Mouse (Mus musculus) frontal cortex, adult (tissue): Measurements from ENCODE around the gene Mesd.
"Not testable (repeated sequence)": the region's sequence is repeated elsewhere in the genome, so short reads cannot be mapped to it uniquely, and the experiment has no call there.

ENCODE experiments used
- ATAC-seq: cut with Nextera tagmentation; 2 replicates; pipeline ENCODE4 v1.9.2; 2017; ENCODE audit warnings: mild to moderate bottlenecking, moderate library complexity, mixed read lengths; ENCODE audit not compliant: low TSS enrichment

Gene Mesd

GRCm38 (mm10) chr7:83878676-83879448 is 5.4 kb upstream of the Mesd start:
- ATAC-seq, result no peak; the same call in 1 of the 2 replicates

DNA sequence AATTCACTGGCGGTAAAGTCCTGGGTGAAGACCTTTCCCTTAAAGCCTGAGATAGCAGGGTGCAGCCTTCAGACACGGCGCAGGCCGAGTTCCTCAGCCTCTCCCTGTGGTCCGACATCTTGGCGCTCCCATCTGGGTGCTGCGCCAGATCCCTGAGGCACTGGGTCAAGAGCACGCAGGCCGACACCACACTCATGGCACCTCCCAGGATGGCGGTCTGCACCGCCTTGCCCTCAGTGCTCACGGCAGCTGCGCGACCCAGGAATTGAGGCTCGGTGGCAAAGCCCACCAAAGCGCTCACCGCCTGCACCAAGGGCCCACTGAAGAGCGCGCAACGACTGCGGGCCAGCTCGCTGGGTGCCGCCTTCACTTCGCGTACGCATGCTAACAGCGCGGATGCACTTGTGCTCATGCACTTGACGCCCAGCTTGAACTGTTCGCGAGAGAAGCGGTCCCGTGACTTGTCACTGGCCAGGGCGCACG is 2.1 kb upstream of the Mesd start:
- no peak for ATAC-seq

GRCm38 (mm10) chr7:83882633-83883275 is 1.5 kb upstream of the Mesd start:
- ATAC-seq, result no peak

DNA sequence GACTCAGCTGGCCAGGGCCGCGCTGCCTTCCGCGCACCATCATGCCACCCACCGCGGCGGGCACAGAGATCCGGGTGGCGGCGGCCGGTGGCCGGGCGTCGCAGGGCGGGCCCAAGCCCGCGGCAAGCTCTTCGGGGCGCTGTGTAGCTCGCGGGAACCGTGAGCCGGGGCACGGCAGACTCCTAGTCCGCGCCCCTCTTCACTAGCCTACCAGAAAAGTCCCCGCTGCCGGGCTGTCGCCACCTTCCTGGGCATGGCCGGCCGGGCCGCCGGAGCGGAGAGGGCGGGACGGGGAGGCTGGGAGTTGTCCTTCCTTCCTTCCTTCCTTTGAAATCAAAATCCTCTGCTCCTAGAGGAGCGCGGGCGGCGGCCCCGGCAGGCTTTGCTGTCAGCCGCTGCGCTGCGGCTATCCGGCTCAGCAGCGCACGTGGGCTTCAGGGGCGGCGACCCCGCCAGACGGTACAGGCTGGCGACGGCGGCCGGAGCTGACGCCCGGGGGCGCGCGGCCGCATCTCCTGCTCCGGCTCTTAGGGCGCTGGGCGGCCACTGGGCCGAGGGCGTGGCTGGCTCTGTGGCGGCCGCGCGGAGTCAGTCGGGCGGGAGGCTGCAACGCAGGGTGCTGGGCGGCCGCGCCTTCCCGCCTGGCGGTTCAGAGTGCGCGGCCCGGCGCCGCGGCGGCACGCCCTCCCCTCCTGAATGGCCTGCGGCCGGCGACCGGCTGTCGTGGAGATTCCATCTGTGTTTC is 818 bp upstream of the Mesd start:
- peak; percentile 40 for ATAC-seq

DNA sequence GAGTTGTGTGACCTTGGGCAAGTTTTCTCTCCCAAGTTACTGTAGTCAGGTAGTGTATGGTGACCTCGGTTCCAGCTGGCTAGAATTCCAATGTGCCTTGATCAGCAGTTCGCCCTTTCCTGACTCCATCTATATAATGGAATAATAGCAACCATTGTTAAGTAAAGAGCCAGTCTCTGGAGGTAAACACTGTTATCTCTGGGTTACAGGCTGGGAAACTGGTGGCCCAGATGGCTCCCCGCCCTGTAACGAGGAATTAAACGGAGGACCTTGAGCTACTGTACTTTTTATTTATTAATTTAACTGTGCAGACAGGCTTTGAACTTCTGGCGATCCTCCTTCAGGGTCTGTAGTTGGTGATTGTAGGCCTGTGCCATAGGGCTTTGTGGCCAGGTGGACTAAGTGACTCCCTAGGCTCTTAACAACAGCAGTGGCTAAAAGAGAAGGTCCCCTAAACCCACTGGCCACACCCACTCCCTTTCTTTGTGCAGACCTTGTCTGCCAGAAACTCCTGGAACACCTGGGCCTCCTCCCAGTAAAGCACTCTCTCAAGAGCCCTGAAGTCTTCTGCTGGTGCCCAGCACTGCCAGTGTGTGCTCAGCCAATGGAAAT is 761 bp downstream of the Mesd start:
- no peak for ATAC-seq

DNA sequence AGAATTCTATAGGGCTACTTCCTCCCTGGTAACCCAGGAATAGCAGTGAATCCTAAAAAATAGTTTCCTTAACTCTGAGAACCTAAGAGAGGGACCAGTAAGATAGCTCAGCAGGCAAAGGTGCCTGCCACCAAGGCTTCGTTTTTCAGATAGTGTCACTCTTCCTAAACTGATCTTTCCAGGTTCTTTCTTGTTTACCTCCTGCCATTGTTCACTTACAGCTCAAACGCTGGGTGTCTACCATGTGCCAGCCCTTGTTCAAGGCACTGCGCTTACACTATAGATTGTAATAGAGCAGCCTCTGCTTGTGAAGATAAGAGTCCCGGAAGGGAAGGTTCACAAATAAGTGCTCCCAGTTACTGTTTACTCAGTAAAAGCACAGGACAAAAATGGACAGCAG is 1.6 kb downstream of the Mesd start:
- no peak for ATAC-seq

DNA sequence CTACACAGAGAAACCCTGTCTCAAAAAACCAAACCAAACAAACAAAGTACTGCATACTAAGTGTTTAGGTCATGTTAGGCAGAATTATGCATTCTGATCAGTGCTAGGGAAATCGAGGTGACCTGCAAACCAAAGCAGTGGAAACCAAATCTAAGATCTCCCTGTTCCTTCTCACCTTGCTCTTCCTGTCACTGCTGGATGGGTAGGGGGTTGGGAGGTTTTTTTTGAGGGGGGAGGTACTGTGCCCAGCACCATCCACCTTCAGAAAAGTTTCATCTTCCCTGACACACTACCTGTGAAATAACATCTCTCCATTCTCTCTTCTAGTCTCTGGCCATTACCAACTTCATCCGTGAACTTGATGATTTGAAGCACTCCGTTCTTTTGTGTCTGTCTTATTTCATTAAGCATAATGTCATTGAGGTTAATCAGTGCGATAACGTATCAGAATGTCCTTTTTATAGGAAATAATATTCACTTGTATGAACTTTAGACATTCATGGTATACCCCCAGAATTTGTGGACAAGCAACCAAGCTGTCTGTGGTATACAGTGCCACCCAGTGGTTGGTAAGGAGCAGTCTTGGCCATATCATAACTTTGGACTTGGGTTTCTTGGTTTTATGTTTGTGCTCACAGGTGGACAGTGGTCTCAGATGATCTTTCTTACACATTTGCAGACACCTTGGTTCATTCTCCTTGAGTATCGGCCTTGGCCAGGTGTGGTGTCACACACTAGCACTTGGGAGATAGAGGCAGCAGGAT is 2.3 kb downstream of the Mesd start:
- ATAC-seq, result no peak

GRCm38 (mm10) chr7:83889383-83889782 is 5.1 kb downstream of the Mesd start:
- ATAC-seq, result no peak

DNA sequence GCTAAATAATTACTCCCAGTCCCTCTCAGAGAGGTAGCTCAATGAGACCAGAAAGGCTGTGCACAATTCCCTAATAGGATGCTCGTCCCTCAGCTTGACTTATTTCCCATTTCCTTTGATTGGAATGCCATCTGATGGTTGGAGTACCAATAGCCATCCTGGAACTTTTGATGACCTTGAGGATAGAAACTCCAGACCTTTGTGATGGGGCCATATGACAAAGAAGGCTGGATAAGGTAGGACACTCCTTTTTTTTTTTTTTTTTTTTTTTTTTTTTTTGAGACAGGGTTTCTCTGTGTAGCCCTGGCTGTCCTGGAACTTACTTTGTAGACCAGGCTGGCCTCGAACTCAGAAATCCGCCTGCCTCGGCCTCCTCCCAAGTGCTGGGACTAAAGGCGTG is 5.7 kb downstream of the Mesd start:
- ATAC-seq, result not testable (repeated sequence)

DNA sequence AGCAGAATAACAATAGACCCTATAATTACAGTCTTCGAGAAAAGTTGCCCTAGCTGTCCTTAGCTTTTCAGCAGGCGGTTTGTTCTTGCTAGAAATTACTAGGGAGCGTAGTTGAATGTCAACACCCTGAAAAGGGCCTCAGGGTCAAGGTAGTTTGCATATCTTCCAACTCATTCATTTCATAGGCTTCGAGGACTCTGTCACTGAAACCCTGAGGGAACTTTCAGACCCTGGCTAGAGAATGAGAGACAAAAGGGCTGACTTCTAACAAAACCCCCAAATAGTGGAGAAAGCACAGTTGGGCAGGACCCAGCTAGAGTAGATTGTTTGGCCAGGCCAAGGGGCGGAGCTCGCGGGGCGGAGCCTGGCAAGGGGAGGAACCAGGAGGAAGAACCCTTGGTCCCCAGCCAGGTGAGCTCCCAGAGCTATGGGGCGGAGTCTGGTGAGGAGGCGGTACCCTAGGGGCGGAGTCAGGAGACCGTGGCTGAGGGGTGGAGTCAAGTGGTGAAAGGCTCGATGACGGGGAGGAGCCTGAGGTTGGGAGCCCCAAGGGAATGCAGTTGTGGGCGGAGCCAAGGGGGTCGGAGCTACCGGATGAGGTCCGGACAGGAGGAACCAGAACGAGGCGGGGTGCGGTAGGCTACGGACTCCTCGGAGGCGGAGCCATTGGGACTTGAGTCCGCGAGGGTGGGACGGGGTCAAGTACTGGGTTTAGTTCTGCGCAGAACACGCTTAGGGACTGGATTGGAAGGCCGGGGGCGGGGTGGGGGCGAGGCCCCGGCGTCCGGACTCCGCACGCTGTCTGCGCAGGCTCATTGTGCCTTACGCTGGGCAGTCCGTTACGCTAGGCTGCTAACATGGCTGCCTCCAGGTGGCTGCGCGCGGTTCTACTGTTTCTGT is 7.4 kb downstream of the Mesd start:
- ATAC-seq, result peak; percentile 95

DNA sequence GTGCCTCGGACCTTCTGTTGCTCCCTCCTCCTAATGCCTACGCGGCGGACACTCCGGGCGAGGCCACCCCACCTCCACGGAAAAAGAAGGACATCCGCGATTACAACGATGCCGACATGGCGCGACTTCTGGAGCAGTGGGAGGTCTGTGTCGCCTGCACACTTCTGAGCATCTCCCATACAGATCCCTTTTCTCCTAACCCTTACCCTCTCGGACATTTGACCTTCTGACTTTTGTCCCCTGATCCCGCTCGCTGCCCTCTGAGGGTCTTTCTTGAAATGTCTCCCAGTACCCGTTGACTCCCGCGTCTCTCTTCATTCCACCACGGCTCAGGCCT is 8.0 kb downstream of the Mesd start:
- no peak for ATAC-seq

GRCm38 (mm10) chr7:83894348-83894747 is 10.1 kb downstream of the Mesd start:
- no peak for ATAC-seq

DNA sequence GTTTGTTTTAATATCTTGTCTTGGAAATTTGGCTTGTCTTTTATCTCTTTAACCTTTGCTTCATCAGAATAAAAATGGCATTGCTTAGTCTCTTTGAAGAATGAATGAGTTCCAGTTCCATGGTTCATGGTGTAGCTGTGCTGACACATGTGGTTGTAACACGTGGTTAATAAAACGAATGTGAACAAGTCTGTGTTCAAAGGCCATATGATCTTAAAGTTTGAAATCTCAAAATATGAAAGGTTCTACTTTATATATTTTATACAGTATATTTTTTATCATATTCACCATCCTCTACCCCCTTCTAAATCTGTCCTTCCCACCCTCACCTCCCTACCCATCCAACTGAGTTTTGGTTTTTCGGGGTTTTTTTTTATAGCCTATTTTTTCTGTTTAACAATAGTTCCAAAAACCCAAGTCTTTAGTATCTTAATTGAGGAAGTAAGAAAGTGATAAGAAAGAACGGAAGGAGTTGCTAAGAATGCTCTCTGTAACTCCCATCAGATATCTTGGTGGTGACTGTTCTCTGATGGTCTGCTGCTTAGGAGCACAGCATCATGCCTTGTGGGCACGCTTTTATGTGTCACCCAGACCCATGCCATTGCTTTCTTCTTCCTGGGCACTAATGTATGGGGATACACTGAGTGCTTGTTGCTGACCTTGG is 11.9 kb downstream of the Mesd start:
- ATAC-seq, result no peak

- no peak for ATAC-seq
Measured at GRCm38 (mm10) chr7:83898267-83898666, 14.0 kb downstream of the Mesd start.

- no peak for ATAC-seq
Measured at GRCm38 (mm10) chr7:83900519-83900918, 16.3 kb downstream of the Mesd start.

GRCm38 (mm10) chr7:83901425-83901824 is 17.2 kb downstream of the Mesd start:
- ATAC-seq, result no peak

- ATAC-seq, result no peak
Measured at GRCm38 (mm10) chr7:83902296-83903145, 18.3 kb downstream of the Mesd start.

DNA sequence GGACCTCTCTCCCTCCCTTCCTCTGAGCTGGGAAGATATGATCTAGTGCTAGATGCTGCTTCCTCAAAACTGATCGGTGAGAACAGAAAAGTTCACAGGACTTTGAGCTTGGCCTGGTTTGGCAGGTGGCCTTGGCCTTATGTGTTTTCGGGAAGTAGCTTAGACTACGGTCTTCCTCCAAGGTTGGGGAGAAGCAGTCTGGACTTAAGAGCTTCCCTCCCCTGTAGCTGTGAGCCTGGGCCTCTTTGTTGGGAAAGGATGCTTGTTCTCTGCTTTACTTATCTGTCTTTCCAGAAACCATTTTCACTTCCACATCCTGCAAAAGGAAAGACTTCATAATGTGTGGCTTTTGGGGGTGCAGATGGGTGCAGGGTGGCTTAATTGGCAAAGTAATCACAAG is 20.6 kb downstream of the Mesd start:
- ATAC-seq, result no peak

- ATAC-seq, result no peak
Measured at GRCm38 (mm10) chr7:83911909-83912308, 27.6 kb downstream of the Mesd start.
